Mouse (Mus musculus) MEL (cell line): ENCODE data around the gene Tmtc4.

Experiments used
- CHD2 ChIP-seq: IDR thresholded peaks from 2 replicates; pipeline ENCODE4 v1.6.1; 2011; ENCODE audit warnings: low read length, improper control_type of control experiment
- CTCF ChIP-seq, 3 experiments: IDR thresholded peaks in 2 of 3; conservative IDR thresholded peaks in 1 of 3; 2 replicates each; pipeline ENCODE4 v1.5.1; 2011 to 2012; ENCODE audit warnings: low read length in 3 of 3, low read depth in 2 of 3, mild to moderate bottlenecking in 2 of 3, improper control_type of control experiment in 1 of 3, inconsistent platforms in 1 of 3, mixed read lengths in 1 of 3, moderate library complexity in 1 of 3; ENCODE audit not compliant: control insufficient read depth in 1 of 3, insufficient read depth in 1 of 3, poor library complexity in 1 of 3, severe bottlenecking in 1 of 3
- E2F4 ChIP-seq: IDR thresholded peaks from 2 replicates; pipeline ENCODE4 v1.6.1; 2011; ENCODE audit warnings: low read depth, low read length, improper control_type of control experiment, borderline replicate concordance
- EP300 ChIP-seq, 2 experiments: IDR thresholded peaks; 2 replicates each; pipeline ENCODE4 v1.6.1; 2011; ENCODE audit warnings: improper control_type of control experiment in 2 of 2, low read length in 2 of 2, low read depth in 1 of 2, mild to moderate bottlenecking in 1 of 2
- GATA1 ChIP-seq: IDR thresholded peaks from 2 replicates; pipeline ENCODE4 v1.6.1; 2011; ENCODE audit warnings: low read depth, low read length, improper control_type of control experiment
- RAD21 ChIP-seq: IDR thresholded peaks from 2 replicates; pipeline ENCODE4 v1.6.1; 2011; ENCODE audit warnings: mild to moderate bottlenecking, low read depth, low read length, improper control_type of control experiment
- TAL1 ChIP-seq: IDR thresholded peaks from 2 replicates; pipeline ENCODE4 v1.6.1; 2012; ENCODE audit warnings: mild to moderate bottlenecking, inconsistent platforms, low read length, moderate library complexity, mixed read lengths
- USF1 ChIP-seq: IDR thresholded peaks from 2 replicates; pipeline ENCODE4 v1.6.1; 2014; ENCODE audit warnings: low read depth, mild to moderate bottlenecking, inconsistent platforms, low read length, improper control_type of control experiment, moderate library complexity

- no peak for TF ChIP-seq CHD2
- TF ChIP-seq USF1: no peak
- no peak for TF ChIP-seq CTCF (IDR thresholded peaks at IDR 0.05 in 2 of 3, conservative IDR thresholded peaks at IDR 0.05 in 1 of 3; ENCODE audit: control insufficient read depth in 1 of 3, insufficient read depth in 1 of 3, low read depth in 2 of 3, low read length in 3 of 3, poor library complexity in 1 of 3, severe bottlenecking in 1 of 3)
- no peak for TF ChIP-seq GATA1
- TF ChIP-seq RAD21: no peak
- TF ChIP-seq EP300 (IDR thresholded peaks at IDR 0.05; ENCODE audit: low read depth in 1 of 2, low read length in 2 of 2): no peak
- TF ChIP-seq TAL1: no peak
- TF ChIP-seq E2F4: no peak
Measured at GRCm38 (mm10) chr14:122952556-122952955, 31.3 kb downstream of the Tmtc4 start.
